Mouse (Mus musculus) right cerebral cortex, postnatal 4 days (tissue): Measurements from ENCODE around the gene Nxnl2.
"Not testable (repeated sequence)": the region's sequence is repeated elsewhere in the genome, so short reads cannot be mapped to it uniquely, and the experiment has no call there.

ENCODE experiments used
- DNase-seq: peaks from one replicate; pipeline ENCODE4 v3.0.0-alpha.2; 2022

Nxnl2 gene

GRCm38 (mm10) chr13:51182236-51182635 is 11.4 kb downstream of the Nxnl2 start:
- DNase-seq = no peak

- no peak for DNase-seq
Observed at GRCm38 (mm10) chr13:51184896-51185295, 14.1 kb downstream of the Nxnl2 start.

- no peak for DNase-seq
Observed at GRCm38 (mm10) chr13:51190336-51190735, 19.5 kb downstream of the Nxnl2 start.

- DNase-seq = peak; percentile 38
Observed at GRCm38 (mm10) chr13:51191416-51192140, 20.8 kb downstream of the Nxnl2 start.

- DNase-seq = no peak
Observed at GRCm38 (mm10) chr13:51193893-51194292, 23.1 kb downstream of the Nxnl2 start.

GRCm38 (mm10) chr13:51197699-51198098 is 26.9 kb downstream of the Nxnl2 start:
- no peak for DNase-seq

GRCm38 (mm10) chr13:51198186-51198585 is 27.4 kb downstream of the Nxnl2 start:
- DNase-seq = no peak

- not testable (repeated sequence) for DNase-seq
Observed at GRCm38 (mm10) chr13:51201985-51202843, 31.4 kb downstream of the Nxnl2 start.

GRCm38 (mm10) chr13:51202844-51203173 is 32.0 kb downstream of the Nxnl2 start:
- peak; percentile 41 for DNase-seq

GRCm38 (mm10) chr13:51203467-51203866 is 32.6 kb downstream of the Nxnl2 start:
- no peak for DNase-seq

- DNase-seq = not testable (repeated sequence)
Observed at GRCm38 (mm10) chr13:51204081-51204480, 33.3 kb downstream of the Nxnl2 start.

- peak; percentile 13 for DNase-seq
Observed at GRCm38 (mm10) chr13:51207965-51208364, 37.1 kb downstream of the Nxnl2 start.

- DNase-seq = peak; percentile 40
Observed at GRCm38 (mm10) chr13:51208378-51209100, 37.7 kb downstream of the Nxnl2 start.

- DNase-seq = no peak
Observed at GRCm38 (mm10) chr13:51210639-51211038, 39.8 kb downstream of the Nxnl2 start.

GRCm38 (mm10) chr13:51214746-51215145 is 43.9 kb downstream of the Nxnl2 start:
- DNase-seq = no peak

GRCm38 (mm10) chr13:51220897-51221296 is 50.1 kb downstream of the Nxnl2 start:
- DNase-seq = no peak

- no peak for DNase-seq
Observed at GRCm38 (mm10) chr13:51221425-51222160, 50.8 kb downstream of the Nxnl2 start.
